Comparison of ENCODE assay signal across 8 mouse cellular contexts in the genomic region with DNA sequence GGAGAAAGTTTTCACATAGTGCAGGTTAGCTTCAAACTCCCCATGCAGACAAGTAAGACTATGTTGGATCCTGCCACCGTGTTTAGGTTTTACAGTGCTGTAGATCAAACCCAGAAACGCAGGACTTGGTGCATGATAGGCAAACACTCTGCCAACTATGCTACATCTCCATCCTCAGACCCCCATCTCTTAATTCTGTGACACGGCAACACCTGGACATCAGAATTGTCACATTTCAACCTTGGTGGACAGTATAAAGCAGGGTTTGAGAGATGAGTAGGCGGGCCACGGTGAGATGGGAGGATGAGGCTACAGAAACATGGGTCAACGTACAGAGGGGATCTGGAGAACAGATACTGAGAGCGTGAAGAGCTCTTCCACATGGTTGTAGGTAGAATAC.
DNase-seq lines count a peak whose midpoint lies in the region; ATAC-seq lines count a peak whose summit lies in the region.

No protein-coding gene starts in this region.

- ATAC-seq in kidney, embryonic 16.5 days (ENCODE audit: low FRiP score, low TSS enrichment): peak; percentile 24; the same call in 1 of the 2 replicates
- no peak for ATAC-seq in embryonic facial prominence, embryonic 14.5 days (ENCODE audit: low read depth)
- no peak; the same call in 1 of the 2 replicates for ATAC-seq in hindbrain, embryonic 16.5 days
- ATAC-seq in neural tube, embryonic 14.5 days (ENCODE audit: low read depth): no peak

- H3K9me3 ChIP-seq in kidney, embryonic 16.5 days (ENCODE audit: low read length): no peaks in the 10 kb centered on the region
- no peaks in the 10 kb centered on the region for H3K9me3 ChIP-seq in embryonic facial prominence, embryonic 14.5 days (ENCODE audit: control insufficient read depth, low read length)
- no peaks in the 10 kb centered on the region for H3K9me3 ChIP-seq in hindbrain, embryonic 16.5 days (ENCODE audit: control insufficient read depth, low read length)
- H3K9me3 ChIP-seq in neural tube, embryonic 14.5 days (ENCODE audit: control insufficient read depth, low read length): no peaks in the 10 kb centered on the region

- 94% methylated on average over 7 of the region's 7 CpGs for WGBS in kidney, embryonic 16.5 days
- 90% methylated on average over 7 of the region's 7 CpGs for WGBS in embryonic facial prominence, embryonic 14.5 days
- WGBS in hindbrain, embryonic 16.5 days: 88% methylated on average over 7 of the region's 7 CpGs
- 93% methylated on average over 7 of the region's 7 CpGs for WGBS in neural tube, embryonic 14.5 days

- H3K27me3 ChIP-seq in kidney, embryonic 16.5 days (ENCODE audit: insufficient read depth, low read length): no peaks in the 10 kb centered on the region
- H3K27me3 ChIP-seq in embryonic facial prominence, embryonic 14.5 days (replicated peaks; ENCODE audit: control insufficient read depth, insufficient read depth, low read length): no peaks in the 10 kb centered on the region
- H3K27me3 ChIP-seq in hindbrain, embryonic 16.5 days (replicated peaks; ENCODE audit: control insufficient read depth, insufficient read depth, low read length): no peaks in the 10 kb centered on the region
- no peaks in the 10 kb centered on the region for H3K27me3 ChIP-seq in neural tube, embryonic 14.5 days (ENCODE audit: control insufficient read depth, insufficient read depth, low read length)

- H3K4me1 ChIP-seq in kidney, embryonic 16.5 days (ENCODE audit: insufficient read depth, low read length): 0 out of 2 replicates have a peak, but pooled peaks cover 5% of the 10 kb centered on the region
- H3K4me1 ChIP-seq in embryonic facial prominence, embryonic 14.5 days (ENCODE audit: control insufficient read depth, insufficient read depth, low read length): peaks cover 6% of the 10 kb centered on the region; the same call in 1 of the 2 replicates
- H3K4me1 ChIP-seq in hindbrain, embryonic 16.5 days (ENCODE audit: control insufficient read depth, insufficient read depth, low read depth, low read length): peaks cover 4% of the 10 kb centered on the region
- no peaks in the 10 kb centered on the region for H3K4me1 ChIP-seq in neural tube, embryonic 14.5 days (ENCODE audit: control insufficient read depth, insufficient read depth, low read length)

- DNase-seq in kidney, postnatal 4 days: no peak
- no peak for DNase-seq in embryonic facial prominence, embryonic 14.5 days (ENCODE audit: low spot score)
- DNase-seq in urinary bladder, postnatal 10 days (ENCODE audit: low spot score): no peak
- DNase-seq in liver: no peak
- DNase-seq in cerebellum, adult 9-10 months: no peak

- no peak overlapping the region for H3K9ac ChIP-seq in kidney, embryonic 16.5 days (replicated peaks; ENCODE audit: low read length)
- H3K9ac ChIP-seq in embryonic facial prominence, embryonic 14.5 days (ENCODE audit: low read depth, low read length): no peak overlapping the region
- H3K9ac ChIP-seq in hindbrain, embryonic 16.5 days (ENCODE audit: low read depth, low read length): peak overlapping the region; percentile 19; the same call in 1 of the 2 replicates
- H3K9ac ChIP-seq in neural tube, embryonic 14.5 days (replicated peaks; ENCODE audit: low read depth, low read length): no peak overlapping the region

- H3K27ac ChIP-seq in kidney, embryonic 16.5 days (ENCODE audit: low read length): no peak overlapping the region
- H3K27ac ChIP-seq in embryonic facial prominence, embryonic 14.5 days (replicated peaks; ENCODE audit: low read depth, low read length): no peak overlapping the region
- no peak overlapping the region for H3K27ac ChIP-seq in hindbrain, embryonic 16.5 days (ENCODE audit: low read depth, low read length)
- H3K27ac ChIP-seq in neural tube, embryonic 14.5 days (ENCODE audit: low read depth, low read length): no peak overlapping the region

- peak overlapping the region; percentile 44 for H3K4me2 ChIP-seq in kidney, embryonic 16.5 days (replicated peaks; ENCODE audit: low read depth, low read length)
- H3K4me2 ChIP-seq in embryonic facial prominence, embryonic 14.5 days (ENCODE audit: low read depth, low read length): peak overlapping the region; percentile 48
- H3K4me2 ChIP-seq in hindbrain, embryonic 16.5 days (ENCODE audit: low read length): peak overlapping the region; percentile 57
- peak overlapping the region; percentile 41 for H3K4me2 ChIP-seq in neural tube, embryonic 14.5 days (ENCODE audit: low read depth, low read length)

- no peaks in the 10 kb centered on the region for H3K36me3 ChIP-seq in kidney, embryonic 16.5 days (ENCODE audit: insufficient read depth, low read length)
- H3K36me3 ChIP-seq in embryonic facial prominence, embryonic 14.5 days (ENCODE audit: control insufficient read depth, insufficient read depth, low read length): no peaks in the 10 kb centered on the region
- H3K36me3 ChIP-seq in hindbrain, embryonic 16.5 days (ENCODE audit: control insufficient read depth, insufficient read depth, low read length): no peaks in the 10 kb centered on the region
- no peaks in the 10 kb centered on the region for H3K36me3 ChIP-seq in neural tube, embryonic 14.5 days (ENCODE audit: control insufficient read depth, insufficient read depth, low read length)

- peak overlapping the region; percentile 36; the same call in 1 of the 2 replicates for H3K4me3 ChIP-seq in kidney, embryonic 16.5 days (ENCODE audit: low read length)
- peak overlapping the region; percentile 28 for H3K4me3 ChIP-seq in embryonic facial prominence, embryonic 14.5 days (ENCODE audit: low read depth, low read length)
- H3K4me3 ChIP-seq in hindbrain, embryonic 16.5 days (ENCODE audit: low read length): peak overlapping the region; percentile 32
- no peak overlapping the region for H3K4me3 ChIP-seq in neural tube, embryonic 14.5 days (ENCODE audit: low read depth, low read length)
